Mouse (Mus musculus) embryonic fibroblast, embryonic 13.5 days (primary cell): ENCODE data around the gene Tnfaip8l2.

Experiments
- CTCF ChIP-seq: IDR thresholded peaks from 2 replicates; pipeline ENCODE4 v1.5.1; 2011; ENCODE audit warnings: mild to moderate bottlenecking, control low read depth, low read length, moderate library complexity, borderline replicate concordance; ENCODE audit not compliant: insufficient read depth
- POLR2A ChIP-seq: IDR thresholded peaks from 2 replicates; pipeline ENCODE4 v1.6.1; 2011; ENCODE audit warnings: low read depth, mild to moderate bottlenecking, control low read depth, low read length, moderate library complexity

DNA sequence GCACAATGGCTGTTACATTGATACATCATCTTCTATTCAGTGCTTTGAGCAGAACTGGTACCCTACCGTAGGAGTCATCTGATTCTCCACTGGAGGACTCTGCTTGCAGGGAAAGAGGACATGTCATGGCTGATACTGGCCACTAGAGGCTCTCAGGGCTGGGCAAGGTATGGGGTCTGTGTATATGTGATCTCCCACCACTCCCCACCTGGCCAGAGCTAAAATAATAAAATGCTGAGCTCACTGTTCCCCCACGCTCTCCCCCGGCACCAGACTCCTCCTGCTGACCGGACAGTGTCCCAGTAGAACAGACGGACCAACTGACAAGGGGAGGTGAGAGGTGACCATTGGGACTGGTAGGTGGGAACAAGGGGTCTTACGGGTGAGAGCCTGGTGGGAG lies 17.9 kb downstream of the Tnfaip8l2 start, which contains the start of gene Tmod4:
- no peak for TF ChIP-seq CTCF
- TF ChIP-seq POLR2A, result no peak
